In the genomic region with DNA sequence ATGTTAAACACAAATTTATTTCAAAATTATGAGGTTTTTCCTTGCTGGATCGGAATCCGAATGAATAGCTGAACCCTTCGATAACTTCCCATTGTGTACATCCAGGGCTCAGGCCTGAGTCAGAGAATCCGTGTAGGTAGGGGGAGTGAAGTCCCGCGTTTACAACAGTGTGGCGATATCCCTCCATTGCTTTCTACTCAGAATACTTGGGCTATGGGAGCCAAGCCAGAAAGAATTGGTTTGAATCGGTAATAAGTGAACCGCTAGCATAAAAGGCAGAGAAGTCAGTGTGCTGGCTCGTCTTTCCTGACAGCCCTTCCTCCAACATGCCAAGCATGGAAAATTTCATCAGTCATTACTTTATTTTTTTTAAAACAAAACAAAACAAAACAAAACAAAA, we compare ENCODE assay signal across 9 mouse cellular contexts.
A peak's percentile ranks its signal among the peaks of the same experiment; 100 is the strongest.
DNase-seq lines count a peak whose midpoint lies in the region; ATAC-seq and TF ChIP-seq lines count a peak whose summit lies in the region.
"Had no signal": no experiment of that assay in that cellular context is flagged by ENCODE, and none has a peak within 500 bp of the region (broad histone marks: within the 10 kb centered on the region; RNA-seq: fewer than 3 reads in every experiment).

No protein-coding gene starts in this region.

- no peak overlapping the region for H3K4me2 ChIP-seq in intestine, embryonic 14.5 days (ENCODE audit: low read length)
- no peak overlapping the region for H3K4me2 ChIP-seq in intestine, postnatal 0 days (replicated peaks; ENCODE audit: low read depth)
- H3K4me2 ChIP-seq in embryonic facial prominence, embryonic 12.5 days (replicated peaks), result peak overlapping the region; percentile 20; the same call in 1 of the 2 replicates
- no peak overlapping the region for H3K4me2 ChIP-seq in midbrain, embryonic 15.5 days

- no peaks in the 10 kb centered on the region for H3K36me3 ChIP-seq in intestine, embryonic 14.5 days (ENCODE audit: control insufficient read depth, insufficient read depth, low read length)
- H3K36me3 ChIP-seq in intestine, postnatal 0 days (ENCODE audit: control insufficient read depth, insufficient read depth), result no peaks in the 10 kb centered on the region
- H3K36me3 ChIP-seq in embryonic facial prominence, embryonic 12.5 days, result no peaks in the 10 kb centered on the region
- no peaks in the 10 kb centered on the region for H3K36me3 ChIP-seq in midbrain, embryonic 15.5 days (replicated peaks)

- no peak for ATAC-seq in intestine, embryonic 14.5 days (replicated peaks; ENCODE audit: low FRiP score, low TSS enrichment, low read depth)
- ATAC-seq in intestine, postnatal 0 days, result no peak
- no peak for ATAC-seq in embryonic facial prominence, embryonic 12.5 days (ENCODE audit: insufficient number of reproducible peaks, insufficient read depth, low FRiP score, low TSS enrichment)
- ATAC-seq in midbrain, embryonic 15.5 days (replicated peaks), result no peak

- peak overlapping the region; percentile 79 for H3K27ac ChIP-seq in intestine, embryonic 14.5 days (ENCODE audit: low read depth)
- no peak overlapping the region for H3K27ac ChIP-seq in intestine, postnatal 0 days (ENCODE audit: low read depth, low read length)
- H3K27ac ChIP-seq in embryonic facial prominence, embryonic 12.5 days, result peak overlapping the region; percentile 97
- H3K27ac ChIP-seq in midbrain, embryonic 15.5 days, result 0 out of 2 replicates have a peak overlapping the region, but pooled peaks have one; percentile 11

- no peak overlapping the region for H3K9ac ChIP-seq in intestine, embryonic 14.5 days (ENCODE audit: low read length)
- H3K9ac ChIP-seq in intestine, postnatal 0 days (ENCODE audit: low read depth, low read length), result no peak overlapping the region
- no peak overlapping the region for H3K9ac ChIP-seq in embryonic facial prominence, embryonic 12.5 days
- no peak overlapping the region for H3K9ac ChIP-seq in midbrain, embryonic 15.5 days

- 71% methylated on average over 10 of the region's 10 CpGs for WGBS in intestine, embryonic 14.5 days
- 79% methylated on average over 10 of the region's 10 CpGs for WGBS in intestine, postnatal 0 days
- 59% methylated on average over 10 of the region's 10 CpGs for WGBS in embryonic facial prominence, embryonic 12.5 days
- 58% methylated on average over 10 of the region's 10 CpGs for WGBS in midbrain, embryonic 15.5 days

- H3K4me3 ChIP-seq in intestine, embryonic 14.5 days (ENCODE audit: low read depth, low read length), result no peak overlapping the region
- H3K4me3 ChIP-seq in intestine, postnatal 0 days (ENCODE audit: low read depth, low read length), result no peak overlapping the region
- H3K4me3 ChIP-seq in embryonic facial prominence, embryonic 12.5 days, result no peak overlapping the region
- H3K4me3 ChIP-seq in midbrain, embryonic 15.5 days, result no peak overlapping the region

- H3K9me3 ChIP-seq in intestine, embryonic 14.5 days (ENCODE audit: control insufficient read depth, low read length), result no peaks in the 10 kb centered on the region
- H3K9me3 ChIP-seq in intestine, postnatal 0 days (ENCODE audit: control insufficient read depth), result no peaks in the 10 kb centered on the region
- H3K9me3 ChIP-seq in embryonic facial prominence, embryonic 12.5 days, result no peaks in the 10 kb centered on the region
- no peaks in the 10 kb centered on the region for H3K9me3 ChIP-seq in midbrain, embryonic 15.5 days

- H3K4me1 ChIP-seq in intestine, embryonic 14.5 days (replicated peaks; ENCODE audit: control insufficient read depth, insufficient read depth, low read length), result peaks cover 22% of the 10 kb centered on the region
- H3K4me1 ChIP-seq in intestine, postnatal 0 days (replicated peaks; ENCODE audit: control insufficient read depth, insufficient read depth, low read length), result no peaks in the 10 kb centered on the region
- peaks cover 49% of the 10 kb centered on the region for H3K4me1 ChIP-seq in embryonic facial prominence, embryonic 12.5 days
- H3K4me1 ChIP-seq in midbrain, embryonic 15.5 days, result no peaks in the 10 kb centered on the region

- TF ChIP-seq CTCF in intestine, postnatal 0 days (IDR thresholded peaks at IDR 0.05; ENCODE audit: low read depth), result no peak

- DNase-seq in intestine, embryonic 14.5 days (ENCODE audit: low spot score), result no peak
- DNase-seq in adipocyte (ENCODE audit: low spot score), result peak; percentile 61
- no peak for DNase-seq in cerebellum, adult 9-11 months
- DNase-seq in thymus, postnatal 25 days, result no peak
- DNase-seq: right cerebral cortex, postnatal 25 days; thymus, adult 18-20 months had no signal

- no peaks in the 10 kb centered on the region for H3K27me3 ChIP-seq in intestine, embryonic 14.5 days (replicated peaks; ENCODE audit: control insufficient read depth, insufficient read depth, low read length)
- H3K27me3 ChIP-seq in intestine, postnatal 0 days (replicated peaks; ENCODE audit: control insufficient read depth, insufficient read depth, low read length), result no peaks in the 10 kb centered on the region
- no peaks in the 10 kb centered on the region for H3K27me3 ChIP-seq in embryonic facial prominence, embryonic 12.5 days
- no peaks in the 10 kb centered on the region for H3K27me3 ChIP-seq in midbrain, embryonic 15.5 days (replicated peaks)
